Mouse (Mus musculus): ENCODE measurements around the gene Kif11. TPM values are rescaled to one million over a fixed set of nuclear protein-coding genes. Genes with fewer than 3 reads are reported as not detected.
A peak's percentile ranks its signal among the peaks of the same experiment; 100 is the strongest.

The Kif11 gene
- polyA plus RNA-seq, 1 experiment = 35.6 TPM

DNA sequence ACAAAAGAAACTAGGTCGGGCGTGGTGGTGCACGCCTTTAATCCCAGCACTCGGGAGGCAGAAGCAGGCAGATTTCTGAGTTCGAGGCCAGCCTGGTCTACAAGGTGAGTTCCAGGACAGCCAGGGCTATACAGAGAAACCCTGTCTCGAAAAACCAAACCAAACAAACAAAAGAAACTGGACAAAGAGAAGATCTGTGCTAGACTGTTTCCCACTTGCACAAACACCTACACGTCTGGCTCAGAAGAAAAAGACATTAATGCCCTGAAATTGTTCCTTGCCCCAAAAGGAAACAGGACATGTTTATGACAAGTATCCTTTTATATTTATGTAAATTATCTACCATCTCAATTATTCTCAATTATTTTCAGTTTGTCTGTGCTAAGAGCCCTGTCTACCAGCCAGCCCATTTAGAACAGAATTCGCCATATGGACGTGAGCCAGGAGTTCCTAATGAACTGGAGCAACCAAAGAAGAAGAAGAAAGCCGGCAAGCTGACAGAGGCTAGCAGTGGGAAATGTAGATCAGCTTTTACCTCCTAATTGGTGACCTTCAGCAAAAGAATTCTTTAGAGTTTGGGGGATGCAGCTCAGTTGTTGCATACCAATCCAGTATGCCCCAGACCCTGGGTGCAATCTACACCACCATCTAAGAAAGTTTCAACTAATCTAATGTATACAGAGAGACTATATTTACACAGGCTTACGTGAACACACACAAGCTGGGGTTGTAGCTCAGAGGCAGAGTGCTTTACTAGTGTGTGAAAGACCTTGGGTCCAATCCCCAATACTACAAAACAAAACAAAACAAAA is 12.9 kb upstream of the Kif11 start:
- no peak overlapping the region for H3K4me3 ChIP-seq (replicated peaks; ENCODE audit: control insufficient read depth, low read depth, low read length)
- no peak overlapping the region for H3K27ac ChIP-seq (ENCODE audit: control insufficient read depth, insufficient read depth, low read depth, low read length, poor library complexity)
- TF ChIP-seq CTCF (IDR thresholded peaks at IDR 0.05; ENCODE audit: control insufficient read depth, insufficient read depth, low read length) (no peak), POLR2A (IDR thresholded peaks at IDR 0.05; ENCODE audit: borderline replicate concordance, control insufficient read depth, low read depth, low read length) (no peak)
- WGBS = 78% methylated on average over 11 of the region's 11 CpGs
- H3K4me1 ChIP-seq (ENCODE audit: control insufficient read depth, insufficient read depth, low read length) = no peaks in the 10 kb centered on the region

DNA sequence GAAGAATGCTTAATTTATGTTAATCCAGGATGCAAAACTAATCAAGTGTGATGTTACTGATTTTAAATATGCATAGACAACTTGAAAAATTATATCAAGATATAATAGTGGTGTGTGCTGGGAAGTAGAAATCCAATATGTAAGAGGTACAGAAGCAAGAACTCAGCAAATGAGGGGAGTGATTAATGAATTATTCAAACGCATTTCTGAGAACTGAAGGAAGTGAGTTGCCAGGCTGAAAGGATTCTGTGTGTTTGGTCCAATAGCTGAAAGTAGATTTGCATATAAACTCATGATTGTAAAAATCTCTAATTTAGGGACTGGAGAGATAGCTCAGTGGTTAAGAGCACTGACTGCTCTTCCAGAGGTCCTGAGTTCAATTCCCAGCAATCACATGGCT is 7.2 kb upstream of the Kif11 start:
- no peak for TF ChIP-seq POLR2A (IDR thresholded peaks at IDR 0.05; ENCODE audit: borderline replicate concordance, control insufficient read depth, low read depth, low read length)
- TF ChIP-seq CTCF (IDR thresholded peaks at IDR 0.05; ENCODE audit: control insufficient read depth, insufficient read depth, low read length) = no peak

DNA sequence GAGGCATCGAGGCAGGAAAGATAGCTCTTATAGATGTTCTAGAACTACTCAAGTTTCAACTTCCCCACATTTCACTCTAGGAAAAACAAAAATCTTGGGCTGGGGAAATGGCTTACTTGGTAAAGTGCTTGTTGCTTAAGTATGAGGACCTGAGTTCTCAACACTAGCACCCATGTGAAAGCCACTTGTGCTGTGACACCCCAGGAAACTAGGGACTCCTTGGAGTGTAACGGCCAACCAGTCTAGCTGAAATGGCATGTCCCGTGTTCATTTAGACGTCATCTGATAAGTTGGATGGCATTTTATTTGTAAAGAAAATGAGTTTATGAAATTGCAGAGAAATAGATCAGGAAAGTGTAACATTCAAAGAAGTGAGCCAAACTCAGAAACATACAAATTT is 6.3 kb upstream of the Kif11 start:
- TF ChIP-seq CTCF (IDR thresholded peaks at IDR 0.05; ENCODE audit: control insufficient read depth, insufficient read depth, low read length) (no peak), POLR2A (IDR thresholded peaks at IDR 0.05; ENCODE audit: borderline replicate concordance, control insufficient read depth, low read depth, low read length) (no peak)
- WGBS = 64% methylated on average over 4 of the region's 4 CpGs
- H3K27ac ChIP-seq (ENCODE audit: control insufficient read depth, insufficient read depth, low read depth, low read length, poor library complexity) = no peak overlapping the region; the same call in 1 of the 2 replicates
- H3K4me1 ChIP-seq (ENCODE audit: control insufficient read depth, insufficient read depth, low read length) = no peaks in the 10 kb centered on the region; the same call in 1 of the 2 replicates
- no peak overlapping the region for H3K4me3 ChIP-seq (replicated peaks; ENCODE audit: control insufficient read depth, low read depth, low read length)

More for the DNA sequence above, 7.2 kb upstream of the Kif11 start:
- no peak overlapping the region for H3K4me3 ChIP-seq (replicated peaks; ENCODE audit: control insufficient read depth, low read depth, low read length)
- 82% methylated on average over 1 of the region's 1 CpGs for WGBS
- H3K4me1 ChIP-seq (ENCODE audit: control insufficient read depth, insufficient read depth, low read length) = no peaks in the 10 kb centered on the region; the same call in 1 of the 2 replicates
- no peak overlapping the region for H3K27ac ChIP-seq (ENCODE audit: control insufficient read depth, insufficient read depth, low read depth, low read length, poor library complexity)

DNA sequence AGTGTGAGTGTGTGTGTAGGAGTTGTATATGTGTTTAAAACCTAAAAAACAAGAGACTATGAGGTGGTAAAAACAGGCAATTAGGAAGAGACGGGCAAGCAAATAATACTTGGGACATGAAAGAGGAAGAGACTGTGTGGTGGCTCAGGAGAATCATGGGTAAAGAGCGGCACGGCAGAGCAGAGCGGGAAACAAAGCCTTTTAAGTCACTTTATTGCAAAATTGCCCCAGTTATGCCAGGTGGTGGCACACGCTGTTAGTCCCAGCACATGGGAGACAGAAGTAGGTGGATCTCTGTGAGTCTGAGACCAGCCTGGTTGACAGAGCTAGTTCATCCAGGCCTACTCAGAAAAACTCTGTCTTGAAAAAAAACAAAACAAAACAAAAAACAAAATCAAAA is 5.8 kb upstream of the Kif11 start:
- TF ChIP-seq CTCF (IDR thresholded peaks at IDR 0.05; ENCODE audit: control insufficient read depth, insufficient read depth, low read length) (no peak), POLR2A (IDR thresholded peaks at IDR 0.05; ENCODE audit: borderline replicate concordance, control insufficient read depth, low read depth, low read length) (no peak)
- H3K4me1 ChIP-seq (ENCODE audit: control insufficient read depth, insufficient read depth, low read length) = no peaks in the 10 kb centered on the region; the same call in 1 of the 2 replicates
- WGBS = 12% methylated on average over 5 of the region's 5 CpGs
- H3K27ac ChIP-seq (ENCODE audit: control insufficient read depth, insufficient read depth, low read depth, low read length, poor library complexity) = no peak overlapping the region
- H3K4me3 ChIP-seq (replicated peaks; ENCODE audit: control insufficient read depth, low read depth, low read length) = peak overlapping the region; percentile 34

DNA sequence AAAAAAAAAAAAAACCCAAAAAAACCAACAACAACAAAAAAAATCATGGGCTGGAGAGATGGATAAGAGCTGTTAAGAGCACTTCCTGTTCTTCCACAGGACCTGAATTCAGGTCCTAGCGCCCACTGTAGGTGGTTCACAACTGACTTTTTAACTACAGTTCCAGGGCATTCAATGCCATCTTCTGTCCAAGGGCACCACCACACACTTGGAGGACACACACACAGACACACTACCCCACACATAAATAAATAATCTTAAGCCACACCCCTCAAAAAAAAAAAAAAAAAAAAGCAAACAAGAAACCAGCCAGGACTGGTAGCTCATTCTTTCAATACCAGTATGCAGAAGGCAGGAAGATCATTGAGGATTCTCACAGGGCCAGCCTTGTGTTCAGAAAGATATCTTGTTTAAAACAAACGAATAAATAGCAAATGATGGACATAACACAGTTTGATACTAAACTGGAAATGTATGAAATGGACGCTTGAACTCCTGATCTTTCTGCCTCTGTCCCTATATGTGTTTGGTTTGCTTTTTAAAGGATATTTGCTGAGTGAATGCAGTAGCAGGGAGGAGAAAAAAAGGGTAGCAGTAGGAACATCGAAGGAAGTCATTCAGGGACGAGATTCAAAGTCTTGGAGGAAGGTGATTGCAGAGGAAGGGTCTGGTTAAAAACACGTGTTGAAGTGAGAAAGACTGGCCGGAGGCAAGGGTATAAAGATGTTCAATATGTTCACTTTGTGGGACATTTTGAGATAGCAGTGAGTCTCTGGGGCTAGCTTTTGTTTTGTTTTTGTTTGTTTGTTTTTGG is 1.1 kb upstream of the Kif11 start:
- no peak for TF ChIP-seq CTCF (IDR thresholded peaks at IDR 0.05; ENCODE audit: control insufficient read depth, insufficient read depth, low read length)
- TF ChIP-seq POLR2A (IDR thresholded peaks at IDR 0.05; ENCODE audit: borderline replicate concordance, control insufficient read depth, low read depth, low read length) = no peak
- Histone ChIP-seq H3K4me3 (replicated peaks; ENCODE audit: control insufficient read depth, low read depth, low read length) (peak overlapping the region; percentile 96), H3K4me1 (ENCODE audit: control insufficient read depth, insufficient read depth, low read length) (no peaks in the 10 kb centered on the region; the same call in 1 of the 2 replicates), H3K27ac (ENCODE audit: control insufficient read depth, insufficient read depth, low read depth, low read length, poor library complexity) (peak overlapping the region; percentile 95)
- 10% methylated on average over 7 of the region's 7 CpGs for WGBS

DNA sequence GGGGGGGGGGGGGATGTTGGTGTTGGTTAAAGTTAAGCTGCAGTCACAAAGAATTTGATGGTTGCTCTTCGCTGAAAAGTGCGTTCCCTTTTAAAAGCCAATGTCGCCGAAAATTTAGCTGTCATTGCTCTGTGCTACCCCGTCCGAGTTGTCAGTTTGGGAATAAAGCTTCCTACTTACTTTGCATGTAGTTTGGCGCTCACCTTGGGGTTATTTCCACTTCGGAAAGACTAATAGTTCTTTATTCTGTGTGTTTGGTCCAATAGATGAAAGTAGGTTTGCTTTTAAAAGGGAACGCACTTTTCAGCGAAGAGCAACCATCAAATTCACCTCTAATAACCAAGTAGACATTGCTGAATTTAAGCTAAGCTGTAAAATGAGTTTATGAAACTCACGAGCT is 638 bp downstream of the Kif11 start:
- Histone ChIP-seq H3K4me3 (replicated peaks; ENCODE audit: control insufficient read depth, low read depth, low read length) (peak overlapping the region; percentile 96), H3K27ac (ENCODE audit: control insufficient read depth, insufficient read depth, low read depth, low read length, poor library complexity) (peak overlapping the region; percentile 95; the same call in 1 of the 2 replicates), H3K4me1 (ENCODE audit: control insufficient read depth, insufficient read depth, low read length) (no peaks in the 10 kb centered on the region; the same call in 1 of the 2 replicates)
- TF ChIP-seq POLR2A (IDR thresholded peaks at IDR 0.05; ENCODE audit: borderline replicate concordance, control insufficient read depth, low read depth, low read length) (no peak), CTCF (IDR thresholded peaks at IDR 0.05; ENCODE audit: control insufficient read depth, insufficient read depth, low read length) (no peak)
- WGBS = under 1% methylated on average over 11 of the region's 11 CpGs

DNA sequence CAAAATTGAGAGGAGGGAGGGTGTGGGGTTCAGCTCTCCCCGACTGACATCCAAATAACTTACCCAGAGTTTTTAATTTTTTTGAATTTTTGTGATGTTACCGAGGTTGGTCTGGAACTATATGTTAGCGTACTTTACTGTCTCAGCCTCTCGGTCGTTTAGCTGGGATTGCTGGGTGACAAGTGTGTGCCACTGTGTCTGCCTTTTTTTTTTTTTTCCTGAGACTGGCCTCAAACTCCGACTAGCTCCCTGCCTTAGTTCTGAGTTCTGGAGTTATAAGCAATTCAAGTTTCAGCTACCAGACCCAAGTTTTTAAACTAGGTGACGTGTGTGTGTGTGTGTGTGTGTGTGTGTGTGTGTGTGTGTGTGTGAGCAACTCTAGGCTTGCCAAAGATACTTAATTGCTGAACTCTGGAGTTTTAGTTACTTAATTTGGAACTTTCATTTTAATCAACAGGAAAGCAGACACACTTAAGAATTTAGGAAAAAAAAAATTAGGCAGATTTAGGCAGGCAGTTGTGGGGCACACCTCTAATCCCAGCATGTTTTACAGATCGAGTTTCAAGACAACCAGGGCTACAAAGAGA is 1.3 kb downstream of the Kif11 start:
- no peaks in the 10 kb centered on the region; the same call in 1 of the 2 replicates for H3K4me1 ChIP-seq (ENCODE audit: control insufficient read depth, insufficient read depth, low read length)
- TF ChIP-seq CTCF (IDR thresholded peaks at IDR 0.05; ENCODE audit: control insufficient read depth, insufficient read depth, low read length) (no peak), POLR2A (IDR thresholded peaks at IDR 0.05; ENCODE audit: borderline replicate concordance, control insufficient read depth, low read depth, low read length) (no peak)
- WGBS = 1% methylated on average over 8 of the region's 8 CpGs
- peak overlapping the region; percentile 96 for H3K4me3 ChIP-seq (replicated peaks; ENCODE audit: control insufficient read depth, low read depth, low read length)
- no peak overlapping the region for H3K27ac ChIP-seq (ENCODE audit: control insufficient read depth, insufficient read depth, low read depth, low read length, poor library complexity)

DNA sequence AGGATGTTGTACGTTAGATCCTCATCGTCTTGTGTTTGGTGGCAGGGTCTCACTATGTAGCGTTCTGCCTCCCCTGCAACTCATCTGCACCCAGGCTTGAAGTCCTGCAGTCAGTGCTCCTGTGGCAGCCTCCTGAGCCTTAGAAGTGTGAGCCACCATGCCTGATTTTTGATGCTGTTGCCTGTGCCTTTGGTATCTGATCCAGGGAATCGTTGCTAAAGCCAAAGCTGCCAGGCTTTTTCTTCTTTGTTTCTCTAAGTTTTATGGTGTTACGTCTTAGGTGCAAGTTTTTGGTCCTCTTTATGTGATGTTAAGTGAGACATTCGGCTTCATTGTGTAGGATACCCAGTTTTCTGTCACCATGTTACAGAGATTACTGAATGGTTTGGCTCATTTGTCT is 2.6 kb downstream of the Kif11 start:
- WGBS = 79% methylated on average over 6 of the region's 6 CpGs
- Histone ChIP-seq H3K27ac (ENCODE audit: control insufficient read depth, insufficient read depth, low read depth, low read length, poor library complexity) (no peak overlapping the region), H3K4me1 (ENCODE audit: control insufficient read depth, insufficient read depth, low read length) (no peaks in the 10 kb centered on the region; the same call in 1 of the 2 replicates), H3K4me3 (replicated peaks; ENCODE audit: control insufficient read depth, low read depth, low read length) (peak overlapping the region; percentile 30)
- TF ChIP-seq POLR2A (IDR thresholded peaks at IDR 0.05; ENCODE audit: borderline replicate concordance, control insufficient read depth, low read depth, low read length) (no peak), CTCF (IDR thresholded peaks at IDR 0.05; ENCODE audit: control insufficient read depth, insufficient read depth, low read length) (no peak)

All from bone marrow, adult 2 months (tissue).